Mouse (Mus musculus): ENCODE results near the gene Pik3r2.

The Pik3r2 gene

DNA sequence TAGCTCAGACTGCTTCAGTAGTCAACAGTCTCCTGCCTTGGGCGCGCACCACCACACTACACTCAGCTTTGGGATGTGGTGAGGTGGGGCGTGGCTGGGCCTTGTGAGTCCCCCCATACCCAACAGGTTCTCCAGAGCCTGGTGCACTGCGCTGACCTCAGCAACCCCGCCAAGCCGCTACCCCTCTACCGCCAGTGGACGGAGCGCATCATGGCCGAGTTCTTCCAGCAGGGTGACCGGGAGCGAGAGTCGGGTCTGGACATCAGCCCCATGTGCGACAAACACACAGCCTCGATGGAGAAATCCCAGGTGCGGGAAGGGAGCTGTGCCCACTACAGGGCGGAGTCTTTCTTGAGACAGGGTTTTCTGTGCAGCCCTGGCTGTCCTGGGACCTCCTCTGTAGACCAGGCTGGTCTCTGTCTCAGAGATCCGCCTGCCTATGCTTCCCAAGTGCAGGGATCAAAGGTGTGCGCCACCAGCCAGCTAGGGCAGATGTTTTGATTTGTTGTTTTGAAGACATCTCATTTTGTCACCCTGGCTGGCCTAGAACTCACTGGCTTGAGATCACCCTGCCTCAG lies 27.3 kb downstream of the Pik3r2 start:
- no peak for DNase-seq (ENCODE audit: low read depth, low spot score)
- Histone ChIP-seq H3K27me3 (ENCODE audit: control insufficient read depth, insufficient read depth, low read length, poor library complexity, severe bottlenecking) (no peaks in the 10 kb centered on the region), H3K36me3 (ENCODE audit: control insufficient read depth, insufficient read depth, low read length, poor library complexity, severe bottlenecking) (no peaks in the 10 kb centered on the region)

GRCm38 (mm10) chr8:70748246-70749096 lies 28.0 kb downstream of the Pik3r2 start:
- no peak for DNase-seq (ENCODE audit: low read depth, low spot score)
- no peaks in the 10 kb centered on the region for H3K27me3 ChIP-seq (ENCODE audit: control insufficient read depth, insufficient read depth, low read length, poor library complexity, severe bottlenecking)
- no peaks in the 10 kb centered on the region; the same call in 1 of the 2 replicates for H3K36me3 ChIP-seq (ENCODE audit: control insufficient read depth, insufficient read depth, low read length, poor library complexity, severe bottlenecking)

GRCm38 (mm10) chr8:70747211-70747890 lies 29.2 kb downstream of the Pik3r2 start:
- Histone ChIP-seq H3K27me3 (ENCODE audit: control insufficient read depth, insufficient read depth, low read length, poor library complexity, severe bottlenecking) (no peaks in the 10 kb centered on the region), H3K36me3 (ENCODE audit: control insufficient read depth, insufficient read depth, low read length, poor library complexity, severe bottlenecking) (no peaks in the 10 kb centered on the region; the same call in 1 of the 2 replicates)
- no peak for DNase-seq (ENCODE audit: low read depth, low spot score)

DNA sequence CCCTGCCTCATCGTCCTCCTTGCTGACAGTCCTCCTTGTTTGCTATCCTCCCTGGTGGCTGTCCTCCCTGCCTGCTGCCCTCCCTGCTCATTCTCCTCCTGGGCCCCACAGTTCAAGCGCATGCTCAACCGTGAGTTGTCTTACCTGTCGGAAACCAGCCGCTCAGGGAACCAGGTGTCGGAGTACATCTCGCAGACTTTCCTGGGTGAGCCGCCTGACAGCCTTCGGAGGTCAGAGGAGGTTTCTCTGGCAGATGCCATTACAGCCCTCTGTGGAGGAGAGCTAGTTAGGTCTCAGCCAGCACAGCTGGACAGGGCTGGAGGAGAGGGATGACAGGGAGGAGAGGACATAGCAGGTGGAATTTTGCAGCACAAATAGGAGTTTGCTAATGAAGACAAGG lies 29.8 kb downstream of the Pik3r2 start:
- Histone ChIP-seq H3K36me3 (ENCODE audit: control insufficient read depth, insufficient read depth, low read length, poor library complexity, severe bottlenecking) (no peaks in the 10 kb centered on the region; the same call in 1 of the 2 replicates), H3K27me3 (ENCODE audit: control insufficient read depth, insufficient read depth, low read length, poor library complexity, severe bottlenecking) (no peaks in the 10 kb centered on the region)
- no peak for DNase-seq (ENCODE audit: low read depth, low spot score)

GRCm38 (mm10) chr8:70745691-70746220 lies 30.8 kb downstream of the Pik3r2 start:
- H3K36me3 ChIP-seq (ENCODE audit: control insufficient read depth, insufficient read depth, low read length, poor library complexity, severe bottlenecking): no peaks in the 10 kb centered on the region; the same call in 1 of the 2 replicates
- H3K27me3 ChIP-seq (ENCODE audit: control insufficient read depth, insufficient read depth, low read length, poor library complexity, severe bottlenecking): no peaks in the 10 kb centered on the region
- no peak for DNase-seq (ENCODE audit: low read depth, low spot score)

- Histone ChIP-seq H3K27me3 (ENCODE audit: control insufficient read depth, insufficient read depth, low read length, poor library complexity, severe bottlenecking) (no peaks in the 10 kb centered on the region), H3K36me3 (ENCODE audit: control insufficient read depth, insufficient read depth, low read length, poor library complexity, severe bottlenecking) (no peaks in the 10 kb centered on the region; the same call in 1 of the 2 replicates)
- peak; percentile 57 for DNase-seq (ENCODE audit: low read depth, low spot score)
Observed at GRCm38 (mm10) chr8:70744806-70745205, 31.7 kb downstream of the Pik3r2 start.

DNA sequence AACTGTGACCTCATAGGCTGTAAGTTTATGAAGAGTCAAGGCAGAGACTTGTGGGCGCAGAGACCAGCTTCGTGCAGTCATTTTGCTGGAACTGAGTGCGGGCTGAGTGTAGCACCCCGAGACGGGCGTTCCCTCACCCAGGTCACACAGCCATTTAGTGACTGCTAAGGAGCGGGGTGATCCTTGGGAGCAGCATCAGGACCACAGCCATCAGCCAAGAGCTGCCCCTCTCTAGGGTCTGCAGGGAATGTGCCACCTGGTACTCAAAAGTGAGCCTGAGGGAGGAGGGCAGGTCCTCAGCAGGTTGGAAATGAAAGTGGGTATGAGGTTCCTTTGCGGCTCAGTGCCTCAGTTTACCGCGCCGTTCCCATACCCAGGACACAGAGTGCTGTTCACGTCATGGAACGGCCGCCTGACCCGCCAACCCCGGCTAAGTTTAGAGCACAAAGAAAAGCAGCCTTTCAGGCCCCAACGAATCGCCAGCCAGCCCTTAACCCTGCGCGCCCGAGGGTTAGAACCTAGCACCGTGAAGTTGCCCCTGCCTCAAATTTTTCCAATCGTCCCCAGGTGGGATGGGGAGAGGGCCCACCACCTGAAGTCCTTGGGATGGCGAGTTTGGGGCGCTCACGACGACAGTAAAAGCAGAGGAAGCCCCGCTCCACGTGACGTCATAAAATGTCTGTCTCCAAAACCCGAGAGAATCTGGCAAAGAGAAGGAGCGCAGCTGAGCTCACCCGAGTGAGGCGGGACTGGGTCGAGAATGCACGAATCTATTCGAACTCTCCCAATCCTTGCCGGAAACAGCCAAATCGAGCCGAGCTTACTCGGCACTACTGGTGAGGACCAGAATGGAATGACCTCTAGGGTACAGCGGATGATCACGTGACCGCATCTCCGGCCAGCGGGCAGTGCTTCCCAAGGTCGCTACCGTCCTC lies 32.6 kb downstream of the Pik3r2 start:
- Histone ChIP-seq H3K36me3 (ENCODE audit: control insufficient read depth, insufficient read depth, low read length, poor library complexity, severe bottlenecking) (no peaks in the 10 kb centered on the region; the same call in 1 of the 2 replicates), H3K27me3 (ENCODE audit: control insufficient read depth, insufficient read depth, low read length, poor library complexity, severe bottlenecking) (no peaks in the 10 kb centered on the region)
- peak; percentile 51 for DNase-seq (ENCODE audit: low read depth, low spot score)

DNA sequence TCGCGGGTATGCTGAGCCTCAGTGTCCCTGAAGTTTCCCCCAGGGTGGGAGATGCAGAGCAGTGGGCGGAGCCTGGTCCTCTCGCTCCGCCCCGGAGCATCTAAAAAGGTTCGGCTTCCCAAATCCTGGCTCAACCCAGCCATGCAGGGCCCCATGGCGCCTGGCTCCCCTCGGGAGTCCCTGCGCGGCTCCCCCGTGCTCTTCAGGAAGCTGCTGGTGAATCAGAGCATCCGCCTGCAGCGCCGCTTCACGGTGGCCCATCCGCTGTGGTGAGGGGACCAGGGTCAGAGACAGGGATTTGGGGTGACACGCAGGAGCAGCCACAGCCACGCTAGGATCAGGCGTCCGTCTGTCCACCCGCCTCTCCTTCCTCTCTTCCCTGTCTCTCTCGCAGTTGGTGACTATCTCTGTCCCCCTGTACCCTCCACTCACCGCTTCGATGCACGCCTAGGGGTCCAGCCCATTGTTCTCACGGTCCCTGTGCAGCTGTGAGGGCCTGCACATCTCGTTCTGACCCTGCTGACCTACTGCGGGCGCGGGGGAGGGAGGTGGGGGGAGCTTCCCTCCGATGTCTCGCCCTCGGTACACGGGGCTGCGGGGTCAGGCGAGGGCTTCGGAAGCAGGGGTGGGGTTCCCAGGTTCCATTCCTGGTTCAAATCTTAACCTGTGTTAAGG lies 33.4 kb downstream of the Pik3r2 start:
- DNase-seq (ENCODE audit: low read depth, low spot score): no peak
- Histone ChIP-seq H3K27me3 (ENCODE audit: control insufficient read depth, insufficient read depth, low read length, poor library complexity, severe bottlenecking) (no peaks in the 10 kb centered on the region), H3K36me3 (ENCODE audit: control insufficient read depth, insufficient read depth, low read length, poor library complexity, severe bottlenecking) (no peaks in the 10 kb centered on the region; the same call in 1 of the 2 replicates)

GRCm38 (mm10) chr8:70742176-70742575 lies 34.3 kb downstream of the Pik3r2 start:
- no peaks in the 10 kb centered on the region for H3K27me3 ChIP-seq (ENCODE audit: control insufficient read depth, insufficient read depth, low read length, poor library complexity, severe bottlenecking)
- no peaks in the 10 kb centered on the region; the same call in 1 of the 2 replicates for H3K36me3 ChIP-seq (ENCODE audit: control insufficient read depth, insufficient read depth, low read length, poor library complexity, severe bottlenecking)
- DNase-seq (ENCODE audit: low read depth, low spot score): no peak

GRCm38 (mm10) chr8:70741661-70742060 lies 34.9 kb downstream of the Pik3r2 start:
- Histone ChIP-seq H3K36me3 (ENCODE audit: control insufficient read depth, insufficient read depth, low read length, poor library complexity, severe bottlenecking) (no peaks in the 10 kb centered on the region; the same call in 1 of the 2 replicates), H3K27me3 (ENCODE audit: control insufficient read depth, insufficient read depth, low read length, poor library complexity, severe bottlenecking) (no peaks in the 10 kb centered on the region)
- no peak for DNase-seq (ENCODE audit: low read depth, low spot score)

- no peaks in the 10 kb centered on the region for H3K36me3 ChIP-seq (ENCODE audit: control insufficient read depth, insufficient read depth, low read length, poor library complexity, severe bottlenecking)
- no peak for DNase-seq (ENCODE audit: low read depth, low spot score)
- no peaks in the 10 kb centered on the region for H3K27me3 ChIP-seq (ENCODE audit: control insufficient read depth, insufficient read depth, low read length, poor library complexity, severe bottlenecking)
Observed at GRCm38 (mm10) chr8:70738211-70738610, 38.3 kb downstream of the Pik3r2 start.

DNA sequence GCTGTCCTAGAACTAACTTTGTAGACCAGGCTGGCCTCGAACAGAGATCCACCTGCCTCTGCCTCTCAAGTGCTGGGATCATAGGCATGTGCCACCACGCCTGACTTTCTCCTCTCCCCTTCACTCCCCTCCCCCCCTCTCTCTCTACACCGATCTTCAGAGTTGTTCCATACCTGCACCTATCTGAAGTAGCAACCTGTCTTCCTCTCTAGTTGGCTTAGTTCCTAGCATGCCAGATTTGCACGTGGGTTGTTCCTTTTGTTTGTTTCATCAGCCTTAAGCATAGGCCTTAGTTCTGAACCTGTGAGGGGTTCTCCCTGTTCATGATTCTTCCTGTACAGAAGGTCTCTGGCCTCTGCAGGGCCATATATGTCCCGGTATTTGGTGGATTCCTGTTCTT lies 38.8 kb downstream of the Pik3r2 start:
- Histone ChIP-seq H3K36me3 (ENCODE audit: control insufficient read depth, insufficient read depth, low read length, poor library complexity, severe bottlenecking) (no peaks in the 10 kb centered on the region), H3K27me3 (ENCODE audit: control insufficient read depth, insufficient read depth, low read length, poor library complexity, severe bottlenecking) (no peaks in the 10 kb centered on the region)
- DNase-seq (ENCODE audit: low read depth, low spot score): no peak

GRCm38 (mm10) chr8:70730956-70731355 lies 45.6 kb downstream of the Pik3r2 start:
- Histone ChIP-seq H3K36me3 (ENCODE audit: control insufficient read depth, insufficient read depth, low read length, poor library complexity, severe bottlenecking) (no peaks in the 10 kb centered on the region), H3K27me3 (ENCODE audit: control insufficient read depth, insufficient read depth, low read length, poor library complexity, severe bottlenecking) (no peaks in the 10 kb centered on the region)
- peak; percentile 83 for DNase-seq (ENCODE audit: low read depth, low spot score)
